Mouse (Mus musculus) layer of hippocampus, postnatal 10 days (tissue): ENCODE results near the gene Soat2. TPM values are rescaled to one million over a fixed set of nuclear protein-coding genes. Genes with fewer than 3 reads are reported as not detected.
"Not testable (repeated sequence)": the region's sequence is repeated elsewhere in the genome, so short reads cannot be mapped to it uniquely, and the experiment has no call there.

Experiments
- DNase-seq, 2 experiments: peaks; one replicate each; pipeline ENCODE4 v3.0.0; 2021; ENCODE audit warnings: low spot score in 2 of 2
- total RNA-seq, 2 experiments: library from RNA; stranded (reverse); gene quantifications; 2 replicates each; pipeline ENCODE4 v1.2.3; 2021

Soat2 gene
- total RNA-seq, 2 experiments from 2014 or later: not detected

DNA sequence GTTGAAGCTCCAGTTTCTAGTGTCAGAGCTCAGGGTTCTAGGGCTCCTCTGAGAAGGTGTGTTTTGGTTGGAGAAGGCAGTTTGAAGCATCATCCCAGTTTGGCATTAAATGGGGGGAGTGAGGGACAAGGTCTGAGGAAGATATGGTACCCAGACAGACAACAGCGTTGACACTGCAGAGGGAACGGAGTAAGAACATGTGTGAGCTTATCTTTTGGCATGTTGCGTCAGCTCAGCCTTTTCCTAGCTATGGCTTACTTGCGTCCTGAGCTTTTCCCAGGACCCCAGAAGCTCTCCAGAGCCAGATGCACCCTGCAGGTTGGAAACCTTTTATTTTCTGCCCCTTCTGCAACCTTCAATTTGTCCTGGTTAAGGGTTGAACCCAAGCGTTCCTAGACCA is 4.2 kb upstream of the Soat2 start:
- DNase-seq: no peak

DNA sequence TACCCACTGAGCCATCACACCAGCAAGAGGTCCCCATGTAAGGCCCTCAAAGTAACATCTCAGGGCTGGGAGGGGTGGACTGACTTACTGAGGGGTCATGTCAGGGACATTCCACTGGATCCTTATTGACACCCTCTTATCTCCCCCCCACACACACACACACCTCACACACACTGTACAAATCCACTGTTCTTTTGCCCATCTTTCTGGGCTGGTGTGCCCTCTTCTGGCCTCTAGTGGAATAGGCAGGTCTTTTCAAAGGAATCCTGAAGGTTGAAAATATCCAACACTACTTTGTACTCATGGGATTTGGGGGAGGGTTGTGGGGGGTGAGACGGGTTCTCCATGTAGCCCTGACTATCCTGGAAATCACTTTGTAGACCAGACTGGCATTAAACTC is 3.4 kb upstream of the Soat2 start:
- DNase-seq: peak; percentile 42 to 68

DNA sequence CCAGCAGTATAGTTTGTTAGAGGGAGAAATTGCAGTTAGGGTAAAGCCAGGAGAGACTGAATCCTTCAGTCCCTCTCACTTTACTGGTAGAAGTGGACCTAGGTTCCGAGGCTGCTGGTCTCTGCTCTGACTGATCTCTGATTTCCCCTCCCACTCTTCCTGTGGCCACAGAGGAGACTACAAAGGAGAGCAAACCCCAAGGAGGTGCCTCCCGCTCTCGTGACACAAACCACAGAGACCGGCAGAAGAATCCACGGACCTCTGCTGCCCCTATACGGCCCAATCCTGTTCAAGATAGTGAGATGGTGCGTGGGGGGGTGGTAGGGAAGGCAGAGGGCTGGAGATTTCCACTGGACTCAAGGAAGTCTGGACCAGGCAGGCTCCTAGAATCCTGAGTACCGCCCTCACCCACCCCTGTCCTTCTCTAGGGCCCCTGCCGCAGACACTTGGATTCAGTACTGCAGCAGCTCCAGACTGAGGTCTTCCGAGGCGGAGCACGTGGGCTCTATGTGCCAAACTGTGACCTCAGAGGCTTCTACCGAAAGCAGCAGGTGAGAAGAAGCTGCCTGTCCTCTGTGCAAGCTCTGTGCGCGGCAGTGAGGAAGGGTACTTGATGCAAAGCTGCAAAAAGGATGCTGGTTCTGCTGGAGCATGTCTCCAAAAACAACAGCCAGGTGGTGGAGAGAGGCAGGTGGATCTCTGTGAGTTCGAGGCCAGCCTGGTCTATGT is 2.5 kb upstream of the Soat2 start:
- DNase-seq: no peak

DNA sequence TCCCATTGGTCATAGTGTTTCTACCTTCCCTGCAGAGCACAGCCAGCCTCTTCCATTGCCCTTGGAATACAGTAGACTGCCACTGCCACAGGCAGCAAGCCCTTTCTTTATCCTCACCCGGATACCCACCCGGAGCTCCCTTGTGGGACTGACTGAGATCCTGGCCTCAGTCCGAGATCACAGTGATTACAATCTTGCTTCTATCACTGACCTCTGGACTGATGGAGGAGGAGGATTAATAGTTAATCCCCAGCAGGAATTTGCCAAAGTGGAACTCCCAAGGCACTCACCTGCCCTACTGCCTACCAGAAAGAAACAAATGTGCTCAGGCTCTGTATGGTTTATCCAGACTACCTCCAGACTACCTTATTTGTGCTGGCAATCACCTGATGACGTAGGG is 765 bp upstream of the Soat2 start:
- DNase-seq: no peak

DNA sequence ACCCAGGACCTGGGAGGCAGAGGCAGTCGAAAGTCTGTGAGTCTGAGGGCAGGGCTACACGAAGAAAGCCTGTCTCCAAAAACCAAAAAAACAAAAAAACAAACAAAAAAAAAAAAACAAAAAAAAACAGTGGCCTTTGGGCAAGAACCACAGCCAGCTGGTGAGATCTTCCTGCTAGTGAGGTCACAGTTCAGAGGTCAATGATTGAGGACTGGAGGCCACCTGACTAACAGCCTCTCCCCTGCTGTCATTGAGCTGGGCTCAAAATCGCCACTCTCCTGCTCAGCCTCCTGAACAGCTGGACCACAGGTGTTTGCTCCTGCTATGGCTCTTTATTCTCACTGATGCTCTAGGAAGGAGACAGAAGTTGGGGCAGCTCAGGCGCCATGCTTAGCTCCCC is 2.3 kb downstream of the Soat2 start:
- DNase-seq: no peak

DNA sequence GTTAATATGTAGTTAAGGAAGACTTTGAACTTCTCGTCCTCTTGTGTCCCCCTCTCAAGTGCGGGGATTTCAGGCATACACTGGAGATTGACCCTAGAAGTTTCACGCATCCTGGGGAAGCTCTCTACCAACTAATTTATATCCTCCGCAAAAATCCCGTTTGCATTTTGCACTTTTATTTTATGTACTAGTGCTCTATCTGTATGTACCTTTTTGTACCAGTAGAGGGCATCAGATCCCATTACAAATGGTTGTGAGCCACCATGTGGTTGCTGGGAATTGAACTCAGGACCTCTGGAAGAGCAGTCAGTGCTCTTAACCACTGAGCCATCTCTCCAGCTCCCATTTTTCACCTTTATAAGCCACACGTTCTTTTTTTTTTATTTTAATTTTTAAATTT is 4.7 kb downstream of the Soat2 start:
- not testable (repeated sequence) for DNase-seq

DNA sequence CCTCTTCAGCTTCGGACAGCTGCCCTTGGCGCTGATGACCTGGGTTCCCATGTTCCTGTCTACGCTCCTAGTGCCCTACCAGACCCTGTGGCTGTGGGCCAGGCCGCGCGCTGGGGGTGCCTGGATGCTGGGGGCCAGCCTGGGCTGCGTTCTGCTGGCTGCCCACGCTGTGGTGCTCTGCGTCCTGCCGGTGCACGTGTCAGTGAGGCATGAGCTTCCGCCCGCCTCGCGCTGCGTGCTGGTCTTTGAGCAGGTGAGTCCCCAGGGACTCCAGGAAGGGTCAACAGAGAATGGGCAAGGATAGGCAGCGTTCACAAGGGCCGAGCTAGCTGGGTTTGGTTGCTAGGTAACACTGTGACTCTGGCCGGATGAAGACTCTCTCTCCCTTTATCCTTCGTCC is 6.5 kb downstream of the Soat2 start:
- no peak for DNase-seq

DNA sequence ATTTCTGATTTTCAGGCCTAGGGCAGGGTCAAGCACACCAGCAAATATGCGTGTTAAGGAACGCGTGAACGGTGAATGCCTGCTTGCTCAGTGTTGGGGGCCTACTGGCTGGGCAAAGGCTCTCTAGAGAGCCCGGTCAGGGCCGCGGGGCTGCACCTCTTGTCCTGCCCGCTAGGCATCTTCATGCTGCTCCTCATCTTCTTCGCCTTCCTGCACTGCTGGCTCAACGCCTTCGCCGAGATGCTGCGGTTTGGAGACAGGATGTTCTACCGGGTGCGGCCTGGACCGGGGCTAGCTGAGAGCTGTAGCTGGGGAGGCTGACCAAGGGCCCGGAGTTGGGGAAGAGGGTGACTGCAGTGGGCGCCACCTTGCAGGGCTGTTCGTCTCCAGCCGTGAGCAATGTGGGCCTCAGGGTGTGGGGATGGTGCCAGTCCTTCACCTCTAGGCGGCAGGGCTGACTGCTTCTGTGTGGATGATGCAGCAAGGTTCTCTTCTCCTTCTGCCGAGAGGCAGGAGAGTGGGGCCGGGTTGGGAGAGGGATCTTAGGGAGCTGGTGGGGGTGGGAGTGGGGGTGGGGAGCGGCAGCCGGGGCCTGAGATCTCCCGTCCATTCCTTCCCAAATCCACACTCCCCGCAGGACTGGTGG is 10.2 kb downstream of the Soat2 start:
- no peak for DNase-seq

DNA sequence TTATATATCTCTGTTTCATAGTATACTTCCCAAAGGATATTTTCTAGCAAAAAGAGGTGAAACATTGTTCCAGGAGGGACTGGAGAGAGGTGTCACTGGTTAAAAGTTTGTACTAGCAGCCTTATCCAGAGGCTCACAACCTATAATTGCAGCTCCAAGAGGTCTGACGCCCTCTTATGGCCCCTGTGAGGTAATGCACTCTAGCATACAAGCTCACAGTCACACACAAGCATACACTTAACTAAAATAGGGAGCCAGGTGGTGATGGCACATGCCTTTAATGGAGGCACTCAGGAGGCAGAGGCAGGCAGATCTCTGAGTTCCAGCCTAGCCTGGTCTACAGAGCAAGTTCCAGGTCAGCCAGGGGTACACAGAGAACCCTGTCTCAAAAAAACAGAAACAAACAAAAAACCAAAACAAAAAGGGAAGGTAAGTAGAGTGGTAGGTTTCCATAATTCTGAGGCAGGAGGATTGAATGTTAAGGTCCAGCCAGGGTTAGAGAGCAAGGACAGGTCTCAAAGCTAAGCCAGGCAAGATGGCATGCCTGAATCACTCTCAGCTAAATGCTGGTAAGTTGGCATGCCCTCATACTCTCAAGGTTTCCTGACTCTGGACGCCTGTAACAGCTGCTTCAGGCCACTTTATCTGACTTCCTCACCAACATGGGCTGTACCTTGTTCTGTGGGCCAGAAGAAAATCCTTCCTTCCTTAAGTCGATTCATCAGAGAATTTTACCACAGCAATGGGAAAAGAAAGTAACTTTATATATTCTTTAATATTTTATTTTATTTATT is 13.8 kb downstream of the Soat2 start:
- no peak for DNase-seq

DNA sequence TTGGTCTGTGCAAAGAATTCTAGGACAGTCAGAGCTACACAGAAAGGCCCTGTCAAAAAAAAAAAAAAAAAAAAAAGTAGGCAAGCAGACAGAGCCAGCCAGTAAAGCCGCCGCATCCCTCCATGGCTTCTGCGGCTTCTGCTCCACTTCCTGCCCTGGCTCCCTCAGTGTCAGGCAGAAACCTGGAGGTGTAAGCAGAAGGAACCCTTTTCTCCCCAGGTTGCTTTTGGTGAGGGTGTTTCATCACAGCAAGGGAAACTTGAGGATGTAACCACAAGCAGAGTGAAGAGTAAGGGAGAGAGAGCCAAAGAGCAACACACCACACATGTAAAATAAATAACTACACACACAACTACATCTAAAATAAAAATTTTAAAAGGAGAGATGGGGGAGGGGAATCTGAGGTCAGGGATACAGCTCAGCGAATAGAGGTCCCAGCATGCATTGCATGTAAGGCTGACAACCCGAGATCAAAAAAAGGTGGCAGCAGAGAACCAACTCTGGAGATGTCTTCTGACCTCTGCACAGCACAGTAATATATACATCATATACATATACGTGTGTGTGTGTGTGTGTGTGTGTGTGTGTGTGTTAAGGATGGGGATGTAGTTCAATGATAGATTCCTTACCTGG is 15.3 kb downstream of the Soat2 start:
- no peak for DNase-seq

DNA sequence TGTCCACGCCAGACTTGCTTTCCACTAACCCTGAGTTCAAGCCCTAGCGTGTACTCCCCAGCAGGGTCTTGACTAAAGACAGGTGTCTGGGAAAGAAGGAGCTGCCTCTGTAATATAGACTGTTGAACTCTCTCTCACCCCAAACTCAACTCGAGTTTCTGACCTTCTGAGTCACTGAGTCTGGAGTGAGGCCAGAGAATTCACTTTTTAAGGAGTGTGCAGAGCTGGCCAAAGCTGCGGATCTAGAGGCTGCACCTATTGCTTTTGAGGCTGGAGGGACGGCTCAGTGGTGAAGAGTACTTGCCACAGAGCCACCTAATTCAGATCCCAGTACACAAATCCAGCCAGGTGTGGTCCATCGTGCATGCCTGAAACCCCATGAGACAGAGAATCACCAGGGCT is 17.3 kb downstream of the Soat2 start:
- DNase-seq: no peak

DNA sequence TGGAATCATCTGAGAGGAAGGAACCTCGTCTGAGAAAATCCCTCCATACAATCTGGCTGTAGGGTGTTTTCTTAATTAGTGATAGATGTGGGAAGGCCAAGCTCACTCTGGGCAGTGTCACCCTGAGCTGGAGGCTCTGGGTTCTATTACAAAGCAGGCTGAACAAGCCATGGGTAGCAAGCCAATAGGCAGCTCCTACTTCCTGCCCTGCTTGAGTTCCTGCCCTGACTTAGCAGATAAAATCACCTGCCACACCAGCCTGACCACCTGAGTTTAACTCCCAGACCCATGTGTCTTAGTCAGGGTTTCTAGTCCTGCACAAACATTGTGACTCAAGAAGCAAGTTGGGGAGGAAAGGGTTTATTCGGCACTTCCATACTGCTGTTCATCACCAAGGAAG is 18.7 kb downstream of the Soat2 start:
- DNase-seq: no peak

DNA sequence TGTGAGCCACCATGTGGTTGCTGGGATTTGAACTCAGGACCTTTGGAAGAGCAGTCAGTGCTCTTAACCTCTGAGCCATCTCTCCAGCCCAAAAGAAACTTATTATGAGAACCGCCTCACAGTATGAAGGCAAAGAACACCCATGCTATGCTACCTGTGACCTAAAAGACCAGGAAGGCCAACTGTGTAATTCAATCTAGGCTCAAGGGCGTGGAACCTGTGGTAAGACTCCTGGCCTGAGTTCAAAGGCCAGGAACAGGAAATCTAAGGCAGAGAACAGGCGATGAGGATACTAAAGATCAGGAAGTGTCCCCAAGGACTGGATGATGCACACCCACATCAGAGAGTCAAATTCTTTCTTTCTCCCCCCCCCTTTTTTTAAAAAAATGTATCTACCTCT is 23.3 kb downstream of the Soat2 start:
- no peak for DNase-seq

DNA sequence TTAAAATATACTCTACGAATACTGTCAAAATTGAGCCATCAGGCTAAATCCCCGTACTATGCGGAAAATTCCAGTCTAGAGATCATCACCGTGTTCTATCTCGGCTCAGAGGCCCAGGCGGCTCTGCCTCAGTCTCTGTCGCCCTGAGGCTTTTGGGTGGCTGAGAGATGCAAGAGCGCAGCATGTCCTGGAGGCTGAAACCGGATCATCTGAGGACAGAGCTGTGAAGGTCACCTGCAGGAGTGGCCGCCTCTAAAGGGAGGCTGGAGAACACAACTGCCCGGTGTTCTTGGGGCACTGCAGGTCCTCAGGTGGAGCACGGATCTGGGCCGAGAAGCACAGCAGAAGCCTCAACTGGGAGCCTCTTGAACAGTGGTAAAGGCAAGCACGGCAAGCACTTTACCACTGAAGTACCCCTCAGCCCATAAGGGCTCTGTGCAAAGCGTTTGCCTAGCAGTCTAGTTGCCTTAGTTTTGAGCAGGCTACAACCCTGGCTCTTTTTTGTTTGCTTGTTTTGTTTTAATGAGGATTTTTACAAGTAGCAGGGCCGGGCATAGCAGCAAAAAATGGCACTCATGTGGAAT is 25.5 kb downstream of the Soat2 start:
- no peak for DNase-seq

DNA sequence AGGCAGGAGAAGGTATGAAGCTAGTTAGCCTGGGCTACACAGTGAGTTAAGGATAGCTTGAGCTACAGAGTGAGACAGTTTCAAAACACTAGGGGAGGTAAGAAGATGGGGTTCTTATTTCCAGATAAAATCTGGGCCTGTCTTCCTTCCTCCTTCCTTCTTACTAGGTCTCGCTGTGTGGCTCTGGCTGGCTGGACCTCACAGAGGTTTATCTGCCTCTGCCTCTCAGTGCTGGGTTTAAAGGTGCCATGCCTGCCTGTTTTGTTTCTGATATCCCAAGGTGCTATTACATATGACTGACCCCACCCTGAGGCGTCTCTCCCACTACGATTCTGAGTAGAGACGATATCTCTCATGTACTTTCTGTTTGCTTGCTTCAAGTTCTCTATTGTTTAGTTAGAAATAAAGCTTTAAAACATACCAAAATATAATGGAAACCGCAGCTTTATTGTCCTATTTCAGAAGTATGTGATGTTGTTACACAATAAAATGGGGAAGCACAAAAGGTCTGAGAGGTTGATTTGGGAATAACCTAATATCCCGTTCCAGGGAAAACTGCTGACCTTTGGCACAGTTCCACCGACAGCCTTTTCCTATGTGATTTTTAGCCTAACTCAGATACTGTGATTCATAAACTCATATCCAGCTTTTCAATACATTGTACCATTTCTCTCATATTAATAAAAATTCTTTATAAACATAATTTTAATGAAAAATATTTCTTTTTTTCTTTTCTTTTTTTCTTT is 26.4 kb downstream of the Soat2 start:
- DNase-seq: no peak

DNA sequence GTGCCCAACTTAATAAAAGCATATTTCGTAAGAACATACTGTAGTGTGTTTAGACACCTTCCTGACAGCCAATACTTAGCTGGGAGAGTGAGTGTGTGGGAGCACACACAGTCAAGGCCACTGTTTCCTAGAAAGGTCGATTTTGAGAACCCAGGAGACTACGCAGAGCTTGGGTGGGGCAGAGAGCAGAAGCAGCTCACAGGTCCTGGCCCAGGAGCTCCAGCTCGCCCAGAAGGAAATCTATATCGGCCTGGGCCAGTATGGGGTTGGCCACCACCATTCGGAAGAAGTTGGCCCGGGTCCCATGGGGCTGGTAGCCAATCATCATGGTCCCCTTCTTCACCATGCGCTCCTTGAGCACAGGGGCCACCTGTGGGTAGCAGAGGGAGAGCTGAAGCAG is 27.1 kb downstream of the Soat2 start:
- DNase-seq: no peak

DNA sequence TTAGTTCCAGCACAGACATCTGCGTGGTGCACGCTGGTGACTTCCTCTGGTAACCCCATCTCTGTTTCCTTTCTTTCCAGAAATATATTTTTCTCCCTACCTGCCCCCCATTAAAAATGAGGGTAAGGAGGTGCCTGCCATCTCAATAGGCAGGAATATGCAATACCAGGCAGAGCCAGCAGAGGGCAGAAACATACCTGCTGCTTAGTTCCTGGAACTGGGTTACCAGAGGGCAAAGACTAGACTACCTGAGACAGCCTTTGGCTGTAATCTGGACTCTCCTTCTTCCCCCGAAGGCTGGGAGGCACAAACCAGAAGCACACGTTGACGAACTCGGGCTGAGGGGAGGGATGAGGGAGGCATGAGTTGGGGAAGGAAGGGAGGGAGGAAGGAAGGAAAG is 28.0 kb downstream of the Soat2 start:
- peak; percentile 83 for DNase-seq

DNA sequence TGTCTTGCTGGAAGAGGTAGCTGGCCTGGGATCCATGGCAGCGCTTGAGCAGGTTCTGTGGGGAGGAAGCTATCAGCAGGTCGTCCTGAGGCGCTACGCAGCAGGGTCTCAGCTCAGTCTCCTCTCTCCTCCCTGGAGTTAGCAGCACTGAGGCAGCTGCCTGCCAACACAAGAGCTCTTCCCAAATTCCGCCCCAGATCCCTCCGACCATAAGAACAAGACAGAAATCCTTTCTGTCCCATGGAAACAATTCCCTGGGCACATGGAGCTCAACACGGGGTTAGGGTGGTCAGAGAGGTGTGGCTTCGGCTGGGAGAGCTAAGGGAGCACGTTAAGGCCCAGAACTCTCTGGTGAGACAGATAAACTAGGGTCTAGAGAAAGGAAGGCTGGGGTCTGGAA is 28.8 kb downstream of the Soat2 start:
- no peak for DNase-seq

DNA sequence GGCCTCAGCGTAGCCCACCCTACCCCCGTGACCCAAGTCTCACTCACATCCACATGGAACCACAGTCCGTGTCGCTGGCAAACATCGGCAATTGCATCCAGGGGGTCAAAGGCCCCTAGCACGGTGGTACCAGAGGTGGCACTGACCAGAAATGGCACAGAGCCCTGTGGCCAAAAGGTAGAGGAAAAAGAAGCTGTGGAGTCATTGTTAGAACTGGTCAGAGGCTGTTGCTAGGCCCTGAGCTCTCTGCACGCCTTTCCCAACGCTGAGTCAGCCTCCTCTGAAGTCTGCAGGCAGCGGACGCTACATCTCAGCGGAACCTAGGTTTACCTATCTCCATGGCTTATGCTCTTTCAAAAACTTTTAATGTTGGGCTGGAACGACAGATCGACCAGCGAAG is 29.6 kb downstream of the Soat2 start:
- no peak for DNase-seq

DNA sequence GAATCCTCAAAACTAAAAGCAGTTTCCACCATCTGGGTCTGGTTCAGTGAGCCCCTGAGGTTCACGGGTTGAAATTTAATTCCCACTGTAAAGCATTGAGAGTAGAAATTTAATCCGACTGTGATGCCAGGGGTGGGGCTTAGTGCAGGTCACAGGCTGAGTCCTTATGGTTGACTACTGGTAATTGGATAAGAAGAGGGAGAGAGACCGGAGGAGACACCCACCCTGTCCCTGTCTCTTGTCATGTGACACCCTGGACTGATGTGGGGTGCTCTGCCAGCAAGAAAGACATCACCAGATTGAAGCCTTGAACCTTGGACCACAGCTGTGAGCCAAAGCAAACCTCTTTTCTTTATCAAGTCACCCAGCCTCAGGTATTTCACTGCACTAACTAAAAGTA is 32.8 kb downstream of the Soat2 start:
- no peak for DNase-seq

DNA sequence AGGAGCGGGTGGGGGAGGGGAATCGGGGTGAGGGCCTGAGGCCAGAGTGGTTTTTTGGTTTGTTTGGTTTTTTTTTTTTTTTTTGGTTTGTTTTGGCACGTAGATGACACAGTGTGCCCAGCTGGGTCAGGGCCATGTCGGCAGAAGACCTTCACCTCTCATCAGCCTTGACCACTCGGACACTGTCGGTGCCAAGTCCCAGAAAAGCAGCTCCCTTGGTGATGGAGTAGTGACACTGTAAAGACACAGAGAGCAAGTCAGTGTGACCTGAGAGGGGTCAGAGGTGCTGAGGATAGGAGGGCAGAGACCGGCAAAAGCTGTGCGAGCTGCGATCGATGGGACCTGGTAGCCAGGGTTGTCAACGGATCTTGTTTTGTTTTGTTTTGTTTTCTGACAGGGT is 35.9 kb downstream of the Soat2 start:
- DNase-seq: no peak
